Mouse (Mus musculus): ENCODE results near the gene Arhgap31. TPM values are rescaled to one million over a fixed set of nuclear protein-coding genes. Genes with fewer than 3 reads are reported as not detected.

Gene Arhgap31
- polyA plus RNA-seq, 1 experiment from 2014 or later: 3.5 TPM

- H3K27me3 ChIP-seq (replicated peaks): no peaks in the 10 kb centered on the region
- H3K9ac ChIP-seq: no peak overlapping the region
- H3K4me3 ChIP-seq: no peak overlapping the region
- no peaks in the 10 kb centered on the region for H3K9me3 ChIP-seq (replicated peaks)
- ATAC-seq: no peak
- WGBS (ENCODE audit: insufficient replicate concordance): 58% methylated on average over 5 of the region's 5 CpGs
- H3K36me3 ChIP-seq: peaks cover 93% of the 10 kb centered on the region
- no peak overlapping the region for H3K27ac ChIP-seq
- H3K4me2 ChIP-seq: no peak overlapping the region
- H3K4me1 ChIP-seq: peaks cover 10% of the 10 kb centered on the region
These were observed 127.9 kb downstream of the Arhgap31 start for GRCm38 (mm10) chr16:38585186-38585585.

DNA sequence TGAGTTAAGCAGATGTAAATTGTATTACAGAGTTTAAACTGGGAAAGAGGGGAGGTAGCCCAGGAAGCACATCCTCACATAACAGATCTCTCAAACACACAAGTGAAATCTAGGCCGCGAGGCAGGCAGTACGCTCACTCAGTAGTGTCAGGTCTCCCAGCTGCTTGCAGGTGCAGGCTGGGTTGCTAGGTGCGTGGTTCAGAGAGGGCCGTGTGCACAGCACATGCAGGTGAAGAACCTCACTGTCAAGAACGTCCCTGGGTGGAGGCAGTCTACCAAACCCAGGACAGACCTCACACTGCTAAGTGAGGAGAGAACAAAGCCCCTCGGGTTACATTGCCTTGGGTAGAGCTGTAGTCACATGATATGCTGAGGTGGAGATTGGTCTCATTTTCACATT lies 128.3 kb downstream of the Arhgap31 start:
- WGBS (ENCODE audit: insufficient replicate concordance): 82% methylated on average over 7 of the region's 7 CpGs
- Histone ChIP-seq H3K36me3 (peaks cover 92% of the 10 kb centered on the region), H3K4me3 (no peak overlapping the region), H3K4me2 (no peak overlapping the region), H3K9ac (no peak overlapping the region), H3K27me3 (replicated peaks) (no peaks in the 10 kb centered on the region), H3K9me3 (replicated peaks) (no peaks in the 10 kb centered on the region), H3K27ac (no peak overlapping the region), H3K4me1 (peaks cover 10% of the 10 kb centered on the region)
- no peak for ATAC-seq

GRCm38 (mm10) chr16:38571481-38571880 lies 141.6 kb downstream of the Arhgap31 start:
- H3K4me2 ChIP-seq: no peak overlapping the region
- no peak overlapping the region for H3K27ac ChIP-seq
- WGBS (ENCODE audit: insufficient replicate concordance): 88% methylated on average over 3 of the region's 3 CpGs
- H3K4me3 ChIP-seq: no peak overlapping the region
- ATAC-seq: no peak
- peaks cover 84% of the 10 kb centered on the region for H3K36me3 ChIP-seq
- no peaks in the 10 kb centered on the region for H3K4me1 ChIP-seq
- H3K27me3 ChIP-seq (replicated peaks): no peaks in the 10 kb centered on the region
- H3K9me3 ChIP-seq (replicated peaks): no peaks in the 10 kb centered on the region
- no peak overlapping the region for H3K9ac ChIP-seq

DNA sequence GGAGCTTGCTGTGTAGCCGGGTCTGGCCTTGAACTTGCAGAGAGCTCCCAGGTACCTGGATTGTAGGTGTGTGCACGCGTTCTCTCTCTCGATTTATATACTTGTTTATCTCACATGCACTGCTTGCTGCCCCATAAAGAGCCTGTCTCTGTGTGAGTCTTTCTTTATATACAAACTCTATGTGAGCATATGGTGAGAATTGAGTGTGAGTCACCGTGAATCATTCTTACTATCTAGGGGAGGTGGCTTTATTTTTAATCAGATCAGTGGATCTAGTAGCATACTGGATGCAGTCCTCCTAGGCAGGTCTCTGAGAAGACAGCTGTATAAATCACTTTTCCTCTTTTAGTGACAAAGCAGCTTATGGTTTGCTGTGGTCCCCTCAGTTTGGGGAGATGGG lies 144.9 kb downstream of the Arhgap31 start:
- no peak overlapping the region for H3K4me3 ChIP-seq
- H3K27ac ChIP-seq: no peak overlapping the region
- no peak overlapping the region for H3K9ac ChIP-seq
- no peaks in the 10 kb centered on the region for H3K27me3 ChIP-seq (replicated peaks)
- H3K4me2 ChIP-seq: no peak overlapping the region
- H3K9me3 ChIP-seq (replicated peaks): no peaks in the 10 kb centered on the region
- H3K36me3 ChIP-seq: peaks cover 81% of the 10 kb centered on the region
- no peak for ATAC-seq
- WGBS (ENCODE audit: insufficient replicate concordance): 83% methylated on average over 5 of the region's 5 CpGs
- peaks cover 14% of the 10 kb centered on the region for H3K4me1 ChIP-seq

- Histone ChIP-seq H3K27me3 (replicated peaks) (peaks cover 19% of the 10 kb centered on the region), H3K36me3 (peaks cover 37% of the 10 kb centered on the region), H3K4me3 (peak overlapping the region; percentile 96), H3K9ac (peak overlapping the region; percentile 90), H3K4me2 (peak overlapping the region; percentile 81), H3K27ac (no peak overlapping the region), H3K4me1 (peaks cover 20% of the 10 kb centered on the region), H3K9me3 (replicated peaks) (no peaks in the 10 kb centered on the region)
- WGBS (ENCODE audit: insufficient replicate concordance): 25% methylated on average over 10 of the region's 10 CpGs
- no peak for ATAC-seq
These were observed 149.6 kb downstream of the Arhgap31 start for GRCm38 (mm10) chr16:38563516-38563915.

DNA sequence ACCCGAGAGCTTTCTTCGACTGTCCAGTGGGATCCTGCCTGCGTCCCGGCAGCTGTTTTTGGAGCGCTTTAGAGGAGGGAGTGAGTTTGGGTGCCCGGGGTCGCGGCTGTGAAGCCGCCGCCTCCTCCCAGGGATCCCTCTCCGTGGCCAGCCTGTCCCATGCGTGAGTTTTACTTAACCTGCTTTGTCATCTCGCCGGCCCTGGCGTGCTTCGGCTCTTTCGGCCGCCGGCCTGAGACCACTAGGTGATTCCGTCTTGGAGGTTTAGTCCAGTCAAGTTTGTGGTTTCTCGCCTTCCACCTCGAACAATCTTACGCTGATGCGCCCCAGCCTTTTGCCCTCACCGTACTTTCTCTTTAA lies 150.1 kb downstream of the Arhgap31 start:
- H3K4me2 ChIP-seq: peak overlapping the region; percentile 81
- H3K27ac ChIP-seq: peak overlapping the region; percentile 86
- H3K4me3 ChIP-seq: peak overlapping the region; percentile 96
- peaks cover 23% of the 10 kb centered on the region for H3K27me3 ChIP-seq (replicated peaks)
- peaks cover 32% of the 10 kb centered on the region for H3K36me3 ChIP-seq
- peaks cover 20% of the 10 kb centered on the region for H3K4me1 ChIP-seq
- H3K9me3 ChIP-seq (replicated peaks): no peaks in the 10 kb centered on the region
- under 1% methylated on average over 25 of the region's 25 CpGs for WGBS (ENCODE audit: insufficient replicate concordance)
- H3K9ac ChIP-seq: peak overlapping the region; percentile 90
- peak; percentile 69 for ATAC-seq

DNA sequence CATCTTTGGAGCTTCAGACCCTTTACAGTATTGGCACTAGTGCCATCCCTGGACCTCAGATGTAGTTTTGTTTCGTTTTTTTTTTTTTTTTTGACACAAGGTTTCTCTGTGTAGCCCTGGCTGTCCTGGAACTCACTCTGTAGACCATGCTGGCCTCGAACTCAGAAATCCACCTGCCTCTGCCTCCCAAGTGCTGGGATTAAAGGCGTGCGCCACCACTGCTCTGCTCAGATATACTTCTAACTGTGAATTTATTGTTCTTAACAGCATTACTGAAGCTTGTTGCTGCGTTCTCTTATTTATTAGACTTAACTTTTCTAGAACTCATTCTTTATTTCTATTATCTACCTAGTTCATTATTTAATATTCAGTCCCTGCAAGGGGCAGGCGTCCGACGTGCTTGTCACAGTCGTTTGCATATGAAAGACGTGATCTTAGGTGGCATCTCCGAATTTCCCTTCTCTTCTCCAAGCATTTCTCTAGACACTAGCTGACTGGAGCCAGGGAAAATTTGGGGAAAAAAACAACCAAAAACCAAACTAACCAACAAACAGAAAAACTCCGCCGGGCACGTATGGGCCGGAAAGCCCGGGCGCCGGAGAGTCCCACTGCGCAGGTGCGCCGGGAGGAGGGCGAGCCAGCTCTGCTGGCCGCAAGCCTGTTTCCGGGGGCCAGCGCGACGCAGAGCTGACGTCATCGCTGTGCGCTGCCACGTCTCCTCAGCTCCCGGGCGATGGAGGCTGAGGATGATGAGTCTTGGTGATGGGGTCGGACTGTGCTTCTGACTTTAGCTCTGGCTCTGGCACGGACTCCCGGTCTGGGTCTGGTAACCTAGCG lies 150.7 kb downstream of the Arhgap31 start:
- peak; percentile 95 for ATAC-seq
- WGBS (ENCODE audit: insufficient replicate concordance): 6% methylated on average over 37 of the region's 37 CpGs
- Histone ChIP-seq H3K9me3 (replicated peaks) (no peaks in the 10 kb centered on the region), H3K36me3 (peaks cover 27% of the 10 kb centered on the region), H3K4me2 (peak overlapping the region; percentile 81), H3K27me3 (replicated peaks) (peaks cover 26% of the 10 kb centered on the region), H3K9ac (peak overlapping the region; percentile 90), H3K4me1 (peaks cover 20% of the 10 kb centered on the region), H3K4me3 (peak overlapping the region; percentile 96), H3K27ac (peak overlapping the region; percentile 86)

DNA sequence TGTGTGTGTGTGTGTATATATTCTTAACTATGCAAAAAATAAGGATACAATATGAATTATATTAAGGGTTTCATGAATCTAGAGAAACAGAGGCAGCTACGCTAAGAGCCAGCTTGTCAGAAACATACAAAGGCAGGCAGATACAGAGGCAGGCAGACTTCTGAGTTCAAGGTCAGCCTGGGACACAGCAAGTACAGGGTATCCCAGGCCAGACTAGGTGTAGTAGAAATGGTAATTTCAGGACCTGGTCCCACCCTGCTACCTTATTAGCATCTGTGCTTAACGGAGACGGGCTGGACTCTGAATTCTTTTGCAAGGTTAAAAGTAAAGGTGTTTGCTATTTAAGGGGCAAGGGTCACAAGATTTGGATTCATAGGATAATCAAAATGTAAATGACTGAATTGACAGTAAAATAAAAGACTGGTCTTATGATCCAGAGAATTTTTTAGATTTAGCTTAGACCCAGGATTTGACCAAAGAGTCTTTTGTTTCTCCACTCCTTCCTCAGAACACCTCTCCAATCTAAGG lies 154.8 kb downstream of the Arhgap31 start, which contains the start of gene Tmem39a:
Gene Tmem39a, plus strand, starts transcription at position 478 of the 528 bp plus-strand sequence.
- Histone ChIP-seq H3K9ac (no peak within 1 kb of the TSS), H3K27ac (no peak within 1 kb of the TSS), H3K9me3 (replicated peaks) (no peaks in the 10 kb centered on the region), H3K36me3 (no peaks in the 10 kb centered on the region), H3K4me3 (no peak within 1 kb of the TSS), H3K4me2 (no peak within 1 kb of the TSS), H3K27me3 (replicated peaks) (peaks cover 59% of the 10 kb centered on the region), H3K4me1 (peaks cover 7% of the 10 kb centered on the region)
- 72% methylated on average over 3 of the region's 3 CpGs for WGBS (ENCODE audit: insufficient replicate concordance)
- ATAC-seq: no peak

GRCm38 (mm10) chr16:38555988-38556387 lies 157.1 kb downstream of the Arhgap31 start:
- H3K4me1 ChIP-seq: no peaks in the 10 kb centered on the region
- no peak for ATAC-seq
- no peak overlapping the region for H3K27ac ChIP-seq
- H3K4me2 ChIP-seq: no peak overlapping the region
- peaks cover 80% of the 10 kb centered on the region for H3K27me3 ChIP-seq (replicated peaks)
- H3K4me3 ChIP-seq: no peak overlapping the region
- no peaks in the 10 kb centered on the region for H3K36me3 ChIP-seq
- WGBS (ENCODE audit: insufficient replicate concordance): 72% methylated on average over 3 of the region's 3 CpGs
- no peak overlapping the region for H3K9ac ChIP-seq
- no peaks in the 10 kb centered on the region for H3K9me3 ChIP-seq (replicated peaks)

DNA sequence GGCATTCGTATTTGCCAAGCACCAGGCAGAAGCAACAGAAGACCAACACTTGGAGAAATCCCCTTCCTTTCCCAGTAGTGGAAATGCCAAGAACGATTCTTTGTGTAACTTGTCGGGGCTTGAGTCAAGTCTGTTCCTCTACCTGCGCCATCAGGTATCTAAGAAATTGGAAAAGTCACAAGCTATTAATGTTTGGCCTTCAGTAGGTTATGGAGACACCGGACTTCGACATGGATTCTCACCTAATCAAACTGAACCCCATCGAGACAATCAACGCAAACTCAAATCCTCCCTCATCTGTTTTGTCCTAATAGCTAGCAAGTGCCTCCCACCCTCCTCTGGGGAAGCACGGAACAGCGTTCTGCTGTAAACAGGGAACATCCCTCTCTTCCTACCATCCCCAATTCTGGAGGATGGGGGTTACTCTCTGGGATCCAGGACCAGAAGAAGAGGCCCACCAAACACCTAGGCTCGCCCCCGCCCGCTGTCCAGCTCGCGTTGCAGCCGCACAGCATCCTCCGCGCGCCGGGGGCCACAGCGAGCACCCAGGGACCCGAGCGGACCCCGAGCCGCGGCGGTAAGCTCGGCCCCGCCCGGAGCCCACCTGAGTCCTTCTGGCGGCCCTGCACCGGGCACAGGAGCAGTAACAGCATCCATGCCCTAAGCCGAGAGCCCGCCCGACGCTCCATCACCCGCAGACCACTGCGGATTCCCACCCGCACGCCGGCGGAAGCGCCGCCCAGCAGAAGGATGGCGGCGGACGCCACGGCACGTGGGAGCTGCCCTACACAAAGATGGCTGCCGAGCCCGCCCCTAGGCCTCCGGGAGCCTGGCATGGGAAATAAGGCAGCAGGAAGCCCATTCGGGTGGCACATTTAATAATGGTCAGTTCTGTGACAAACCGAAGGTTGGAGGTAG lies 163.3 kb downstream of the Arhgap31 start, which contains the start of gene Poglut1:
Gene Poglut1, minus strand, starts transcription at position 780 of the 918 bp plus-strand sequence.
- Histone ChIP-seq H3K27ac (no peak within 1 kb of the TSS; the same call in 1 of the 2 replicates), H3K4me3 (peak within 1 kb of the TSS; percentile 76), H3K4me2 (peak within 1 kb of the TSS; percentile 86), H3K4me1 (peaks cover 25% of the 10 kb centered on the region), H3K36me3 (peaks cover 31% of the 10 kb centered on the region), H3K27me3 (replicated peaks) (peaks cover 30% of the 10 kb centered on the region), H3K9me3 (replicated peaks) (no peaks in the 10 kb centered on the region), H3K9ac (peak within 1 kb of the TSS; percentile 75)
- peak; percentile 76 for ATAC-seq
- WGBS (ENCODE audit: insufficient replicate concordance): 2% methylated on average over 54 of the region's 54 CpGs

All from liver, embryonic 12.5 days (tissue).